Mouse (Mus musculus) left cerebral cortex, adult 11 months (tissue): ENCODE measurements at regions not wholly inside any gene's neighbourhood (a gene's known extent, or its start where the extent isn't known, plus 50 kb on each side); places are given as distances from the start of the nearest gene placed in this dataset.

ENCODE experiments used
- DNase-seq: peaks from one replicate; pipeline ENCODE4 v3.0.0; 2022; ENCODE audit warnings: low spot score

- no peak for DNase-seq
Observed at GRCm38 (mm10) chr15:97502056-97502455, 203.6 kb downstream of the Rpap3 start.

GRCm38 (mm10) chr15:97501420-97501819, 204.2 kb downstream of the Rpap3 start:
- no peak for DNase-seq

- DNase-seq, result no peak
Observed at GRCm38 (mm10) chr15:97499821-97500385, 205.7 kb downstream of the Rpap3 start.

GRCm38 (mm10) chr15:97499240-97499639, 206.4 kb downstream of the Rpap3 start:
- no peak for DNase-seq

- DNase-seq, result no peak
Observed at GRCm38 (mm10) chr15:97498375-97498774, 207.2 kb downstream of the Rpap3 start.

- DNase-seq, result no peak
Observed at GRCm38 (mm10) chr15:97496026-97496425, 209.6 kb downstream of the Rpap3 start.

- DNase-seq, result no peak
Observed at GRCm38 (mm10) chr15:97493340-97493739, 212.3 kb downstream of the Rpap3 start.

- DNase-seq, result no peak
Observed at GRCm38 (mm10) chr15:97491796-97492195, 213.8 kb downstream of the Rpap3 start.

GRCm38 (mm10) chr15:97487425-97487824, 218.2 kb downstream of the Rpap3 start:
- DNase-seq, result no peak

- DNase-seq, result no peak
Observed at GRCm38 (mm10) chr15:97471986-97472779, 225.1 kb upstream of the Amigo2 start.

- no peak for DNase-seq
Observed at GRCm38 (mm10) chr15:97471476-97471875, 224.4 kb upstream of the Amigo2 start.

GRCm38 (mm10) chr15:97469684-97470344, 222.7 kb upstream of the Amigo2 start:
- DNase-seq, result no peak

GRCm38 (mm10) chr15:97468732-97469683, 221.9 kb upstream of the Amigo2 start:
- no peak for DNase-seq

- no peak for DNase-seq
Observed at GRCm38 (mm10) chr15:97467781-97468485, 220.8 kb upstream of the Amigo2 start.

GRCm38 (mm10) chr15:97466906-97467465, 219.9 kb upstream of the Amigo2 start:
- no peak for DNase-seq

- DNase-seq, result no peak
Observed at GRCm38 (mm10) chr15:97466110-97466509, 219.0 kb upstream of the Amigo2 start.

- no peak for DNase-seq
Observed at GRCm38 (mm10) chr15:97465366-97465765, 218.3 kb upstream of the Amigo2 start.

GRCm38 (mm10) chr15:97464737-97465136, 217.7 kb upstream of the Amigo2 start:
- no peak for DNase-seq

- no peak for DNase-seq
Observed at GRCm38 (mm10) chr15:97462587-97462986, 215.5 kb upstream of the Amigo2 start.

GRCm38 (mm10) chr15:97462006-97462405, 214.9 kb upstream of the Amigo2 start:
- no peak for DNase-seq

- DNase-seq, result no peak
Observed at GRCm38 (mm10) chr15:97461060-97461459, 214.0 kb upstream of the Amigo2 start.
